Mouse (Mus musculus) spleen, postnatal 10 days (tissue): ENCODE data around the gene Pwwp2a.
A peak's percentile ranks its signal among the peaks of the same experiment; 100 is the strongest.

Experiments
- DNase-seq, 2 experiments: peaks; one replicate each; pipeline ENCODE4 v3.0.0; 2021 to 2022; ENCODE audit warnings: low spot score in 2 of 2

Pwwp2a gene

GRCm38 (mm10) chr11:43723411-43723810 lies 41.6 kb downstream of the Pwwp2a start:
- no peak for DNase-seq

GRCm38 (mm10) chr11:43727796-43728195 lies 46.0 kb downstream of the Pwwp2a start:
- DNase-seq = no peak

GRCm38 (mm10) chr11:43728737-43729301 lies 47.0 kb downstream of the Pwwp2a start:
- no peak for DNase-seq

GRCm38 (mm10) chr11:43747233-43748226 lies 65.7 kb downstream of the Pwwp2a start, which contains the start of gene Ttc1:
Gene Ttc1 (minus strand): TSS chr11:43748008.
- peak; percentile 88 to 96 for DNase-seq

- no peak for DNase-seq
Measured at GRCm38 (mm10) chr11:43751542-43751941, 69.7 kb downstream of the Pwwp2a start.

- no peak for DNase-seq
Measured at GRCm38 (mm10) chr11:43754568-43754967, 72.8 kb downstream of the Pwwp2a start.

GRCm38 (mm10) chr11:43755411-43755810 lies 73.6 kb downstream of the Pwwp2a start:
- DNase-seq = no peak

- DNase-seq = no peak
Measured at GRCm38 (mm10) chr11:43758436-43758835, 76.6 kb downstream of the Pwwp2a start.

GRCm38 (mm10) chr11:43766922-43767648 lies 85.3 kb downstream of the Pwwp2a start:
- DNase-seq = peak; percentile 33 to 77

- no peak for DNase-seq
Measured at GRCm38 (mm10) chr11:43767749-43768148, 86.0 kb downstream of the Pwwp2a start.

GRCm38 (mm10) chr11:43770110-43770509 lies 88.3 kb downstream of the Pwwp2a start:
- no peak for DNase-seq
